Mouse (Mus musculus): ENCODE measurements at regions not wholly inside any gene's neighbourhood (a gene's known extent, or its start where the extent isn't known, plus 50 kb on each side); places are given as distances from the start of the nearest gene placed in this dataset.

- 90% methylated on average over 3 of the region's 3 CpGs for WGBS
- no peaks in the 10 kb centered on the region for H3K36me3 ChIP-seq (ENCODE audit: control insufficient read depth, insufficient read depth, low read length)
- H3K4me3 ChIP-seq (ENCODE audit: low read depth, low read length), result no peak overlapping the region
- no peaks in the 10 kb centered on the region for H3K4me1 ChIP-seq (ENCODE audit: control insufficient read depth, insufficient read depth, low read length)
- H3K9me3 ChIP-seq (replicated peaks; ENCODE audit: control insufficient read depth, low read length, poor library complexity, severe bottlenecking), result no peaks in the 10 kb centered on the region
- no peak overlapping the region for H3K27ac ChIP-seq (ENCODE audit: low read length)
- no peak overlapping the region for H3K4me2 ChIP-seq (ENCODE audit: low read length)
- H3K27me3 ChIP-seq (ENCODE audit: control insufficient read depth, insufficient read depth, low read depth, low read length), result no peaks in the 10 kb centered on the region
- ATAC-seq, result no peak
- H3K9ac ChIP-seq (ENCODE audit: low read depth, low read length), result no peak overlapping the region
Measured at GRCm38 (mm10) chr13:11490766-11491165, 616.0 kb downstream of the Ryr2 start.

- no peak overlapping the region for H3K27ac ChIP-seq (ENCODE audit: low read length)
- H3K4me3 ChIP-seq (ENCODE audit: low read depth, low read length), result no peak overlapping the region
- no peaks in the 10 kb centered on the region for H3K36me3 ChIP-seq (ENCODE audit: control insufficient read depth, insufficient read depth, low read length)
- H3K4me2 ChIP-seq (ENCODE audit: low read length), result no peak overlapping the region
- H3K4me1 ChIP-seq (ENCODE audit: control insufficient read depth, insufficient read depth, low read length), result no peaks in the 10 kb centered on the region
- no peak overlapping the region for H3K9ac ChIP-seq (ENCODE audit: low read depth, low read length)
- 73% methylated on average over 1 of the region's 1 CpGs for WGBS
- no peaks in the 10 kb centered on the region for H3K27me3 ChIP-seq (ENCODE audit: control insufficient read depth, insufficient read depth, low read depth, low read length)
- H3K9me3 ChIP-seq (replicated peaks; ENCODE audit: control insufficient read depth, low read length, poor library complexity, severe bottlenecking), result no peaks in the 10 kb centered on the region
- no peak for ATAC-seq
Measured at GRCm38 (mm10) chr13:11483142-11483541, 623.6 kb downstream of the Ryr2 start.

- Histone ChIP-seq H3K4me1 (ENCODE audit: control insufficient read depth, insufficient read depth, low read length) (no peaks in the 10 kb centered on the region), H3K27ac (ENCODE audit: low read length) (no peak overlapping the region), H3K36me3 (ENCODE audit: control insufficient read depth, insufficient read depth, low read length) (no peaks in the 10 kb centered on the region), H3K27me3 (ENCODE audit: control insufficient read depth, insufficient read depth, low read depth, low read length) (no peaks in the 10 kb centered on the region), H3K4me2 (ENCODE audit: low read length) (no peak overlapping the region), H3K4me3 (ENCODE audit: low read depth, low read length) (no peak overlapping the region), H3K9me3 (replicated peaks; ENCODE audit: control insufficient read depth, low read length, poor library complexity, severe bottlenecking) (no peaks in the 10 kb centered on the region), H3K9ac (ENCODE audit: low read depth, low read length) (no peak overlapping the region)
- ATAC-seq, result peak; percentile 45; the same call in 1 of the 2 replicates
- WGBS, result 29% methylated on average over 3 of the region's 3 CpGs
Measured at GRCm38 (mm10) chr13:11482701-11483100, 624.0 kb downstream of the Ryr2 start.

- no peak overlapping the region for H3K4me2 ChIP-seq (ENCODE audit: low read length)
- H3K9ac ChIP-seq (ENCODE audit: low read depth, low read length), result no peak overlapping the region
- H3K27me3 ChIP-seq (ENCODE audit: control insufficient read depth, insufficient read depth, low read depth, low read length), result no peaks in the 10 kb centered on the region
- H3K36me3 ChIP-seq (ENCODE audit: control insufficient read depth, insufficient read depth, low read length), result no peaks in the 10 kb centered on the region
- H3K9me3 ChIP-seq (replicated peaks; ENCODE audit: control insufficient read depth, low read length, poor library complexity, severe bottlenecking), result no peaks in the 10 kb centered on the region
- no peak overlapping the region for H3K27ac ChIP-seq (ENCODE audit: low read length)
- no peak overlapping the region for H3K4me3 ChIP-seq (ENCODE audit: low read depth, low read length)
- H3K4me1 ChIP-seq (ENCODE audit: control insufficient read depth, insufficient read depth, low read length), result no peaks in the 10 kb centered on the region
- no peak for ATAC-seq
- 96% methylated on average over 2 of the region's 2 CpGs for WGBS
Measured at GRCm38 (mm10) chr13:11460251-11460650, 646.5 kb downstream of the Ryr2 start.

GRCm38 (mm10) chr13:11455113-11455512 lies 651.6 kb downstream of the Ryr2 start:
- Histone ChIP-seq H3K9me3 (replicated peaks; ENCODE audit: control insufficient read depth, low read length, poor library complexity, severe bottlenecking) (no peaks in the 10 kb centered on the region), H3K4me2 (ENCODE audit: low read length) (no peak overlapping the region), H3K36me3 (ENCODE audit: control insufficient read depth, insufficient read depth, low read length) (no peaks in the 10 kb centered on the region), H3K4me3 (ENCODE audit: low read depth, low read length) (no peak overlapping the region), H3K9ac (ENCODE audit: low read depth, low read length) (no peak overlapping the region), H3K27me3 (ENCODE audit: control insufficient read depth, insufficient read depth, low read depth, low read length) (no peaks in the 10 kb centered on the region), H3K4me1 (ENCODE audit: control insufficient read depth, insufficient read depth, low read length) (no peaks in the 10 kb centered on the region), H3K27ac (ENCODE audit: low read length) (no peak overlapping the region)
- ATAC-seq, result no peak
- WGBS, result 77% methylated on average over 3 of the region's 3 CpGs

GRCm38 (mm10) chr13:11452448-11452847 lies 654.3 kb downstream of the Ryr2 start:
- no peaks in the 10 kb centered on the region for H3K36me3 ChIP-seq (ENCODE audit: control insufficient read depth, insufficient read depth, low read length)
- no peak overlapping the region for H3K9ac ChIP-seq (ENCODE audit: low read depth, low read length)
- H3K4me3 ChIP-seq (ENCODE audit: low read depth, low read length), result no peak overlapping the region
- no peak for ATAC-seq
- H3K4me2 ChIP-seq (ENCODE audit: low read length), result no peak overlapping the region
- no peaks in the 10 kb centered on the region for H3K27me3 ChIP-seq (ENCODE audit: control insufficient read depth, insufficient read depth, low read depth, low read length)
- WGBS, result 81% methylated on average over 2 of the region's 2 CpGs
- no peaks in the 10 kb centered on the region for H3K9me3 ChIP-seq (replicated peaks; ENCODE audit: control insufficient read depth, low read length, poor library complexity, severe bottlenecking)
- no peak overlapping the region for H3K27ac ChIP-seq (ENCODE audit: low read length)
- no peaks in the 10 kb centered on the region for H3K4me1 ChIP-seq (ENCODE audit: control insufficient read depth, insufficient read depth, low read length)

GRCm38 (mm10) chr13:11432465-11433339 lies 674.0 kb downstream of the Ryr2 start:
- Histone ChIP-seq H3K36me3 (ENCODE audit: control insufficient read depth, insufficient read depth, low read length) (no peaks in the 10 kb centered on the region), H3K4me2 (ENCODE audit: low read length) (no peak overlapping the region), H3K9ac (ENCODE audit: low read depth, low read length) (no peak overlapping the region), H3K9me3 (replicated peaks; ENCODE audit: control insufficient read depth, low read length, poor library complexity, severe bottlenecking) (no peaks in the 10 kb centered on the region), H3K4me1 (ENCODE audit: control insufficient read depth, insufficient read depth, low read length) (no peaks in the 10 kb centered on the region), H3K27ac (ENCODE audit: low read length) (no peak overlapping the region), H3K4me3 (ENCODE audit: low read depth, low read length) (no peak overlapping the region), H3K27me3 (ENCODE audit: control insufficient read depth, insufficient read depth, low read depth, low read length) (no peaks in the 10 kb centered on the region)
- no peak for ATAC-seq
- WGBS, result 68% methylated on average over 7 of the region's 7 CpGs

GRCm38 (mm10) chr13:11426820-11427219 lies 679.9 kb downstream of the Ryr2 start:
- Histone ChIP-seq H3K9me3 (replicated peaks; ENCODE audit: control insufficient read depth, low read length, poor library complexity, severe bottlenecking) (no peaks in the 10 kb centered on the region), H3K4me1 (ENCODE audit: control insufficient read depth, insufficient read depth, low read length) (no peaks in the 10 kb centered on the region), H3K36me3 (ENCODE audit: control insufficient read depth, insufficient read depth, low read length) (no peaks in the 10 kb centered on the region), H3K4me3 (ENCODE audit: low read depth, low read length) (no peak overlapping the region), H3K27ac (ENCODE audit: low read length) (no peak overlapping the region), H3K4me2 (ENCODE audit: low read length) (no peak overlapping the region), H3K27me3 (ENCODE audit: control insufficient read depth, insufficient read depth, low read depth, low read length) (no peaks in the 10 kb centered on the region), H3K9ac (ENCODE audit: low read depth, low read length) (no peak overlapping the region)
- no peak for ATAC-seq

GRCm38 (mm10) chr13:11392027-11392426 lies 714.7 kb downstream of the Ryr2 start:
- no peak for ATAC-seq
- Histone ChIP-seq H3K4me3 (ENCODE audit: low read depth, low read length) (no peak overlapping the region), H3K27ac (ENCODE audit: low read length) (no peak overlapping the region), H3K27me3 (ENCODE audit: control insufficient read depth, insufficient read depth, low read depth, low read length) (no peaks in the 10 kb centered on the region), H3K4me1 (ENCODE audit: control insufficient read depth, insufficient read depth, low read length) (no peaks in the 10 kb centered on the region), H3K9me3 (replicated peaks; ENCODE audit: control insufficient read depth, low read length, poor library complexity, severe bottlenecking) (0 out of 2 replicates have a peak, but pooled peaks cover 3% of the 10 kb centered on the region), H3K9ac (ENCODE audit: low read depth, low read length) (no peak overlapping the region), H3K4me2 (ENCODE audit: low read length) (no peak overlapping the region), H3K36me3 (ENCODE audit: control insufficient read depth, insufficient read depth, low read length) (no peaks in the 10 kb centered on the region)
- WGBS, result 67% methylated on average over 2 of the region's 2 CpGs
